Mouse (Mus musculus) E14TG2a.4 (cell line): ENCODE data around the gene Gja4.

Experiments
- CTCF ChIP-seq: conservative IDR thresholded peaks from 2 replicates; pipeline ENCODE4 v1.5.1; 2014; ENCODE audit warnings: low read length
- NANOG ChIP-seq: IDR thresholded peaks from 2 replicates; pipeline ENCODE4 v1.6.1; 2014; ENCODE audit warnings: borderline replicate concordance, low read length, mixed read lengths
- POU5F1 ChIP-seq: IDR thresholded peaks from 2 replicates; pipeline ENCODE4 v1.6.1; 2014; ENCODE audit warnings: low read length, borderline replicate concordance

DNA sequence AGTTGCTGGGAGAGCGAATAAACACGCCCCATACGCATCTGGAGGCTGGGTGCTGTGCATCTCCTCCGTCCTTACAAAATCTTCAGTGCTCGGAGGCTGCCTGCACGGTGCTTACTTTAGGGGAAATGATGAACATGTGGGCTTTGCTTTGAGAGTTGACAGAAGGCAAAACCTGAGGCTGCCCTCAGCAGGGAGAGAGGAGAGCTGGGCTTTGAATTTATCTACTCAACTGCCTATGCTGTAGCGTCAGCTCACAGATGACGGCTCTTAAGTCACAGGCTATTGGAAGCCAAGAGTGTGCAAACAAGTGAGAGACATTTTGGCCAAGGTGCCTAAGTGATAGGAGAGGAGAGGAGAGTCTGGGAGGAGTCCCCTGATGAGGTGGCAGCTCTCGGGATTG, 34.6 kb downstream of the Gja4 start:
- no peak for TF ChIP-seq NANOG
- TF ChIP-seq CTCF = no peak
- TF ChIP-seq POU5F1 = no peak
